Mouse (Mus musculus): Measurements from ENCODE around the gene Plk5. TPM values are rescaled to one million over a fixed set of nuclear protein-coding genes. Genes with fewer than 3 reads are reported as not detected.

Gene Plk5
- polyA plus RNA-seq, 1 experiment, result 24.9 TPM

DNA sequence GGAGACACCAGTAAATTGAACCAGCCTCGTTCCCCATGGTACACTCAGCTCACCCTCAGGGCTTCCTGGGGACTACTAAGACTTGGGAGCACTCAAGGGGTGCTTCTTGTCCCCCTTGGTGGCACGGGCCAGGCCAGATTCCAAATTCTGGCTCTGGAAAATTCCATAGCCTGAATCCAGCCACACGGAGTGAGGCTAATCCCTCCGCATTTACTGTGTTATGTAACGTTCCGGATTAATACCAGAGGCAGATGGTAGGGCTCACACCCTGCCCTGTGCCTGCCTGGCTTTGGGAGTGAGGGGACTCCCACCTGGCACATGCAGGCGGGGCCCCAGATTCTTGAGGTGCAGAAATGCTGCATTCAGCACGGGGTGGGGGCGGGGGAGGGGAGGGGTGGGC is 828 bp upstream of the Plk5 start:
- no peak for DNase-seq (ENCODE audit: extremely low spot score in 1 of 2, low spot score in 1 of 2)

DNA sequence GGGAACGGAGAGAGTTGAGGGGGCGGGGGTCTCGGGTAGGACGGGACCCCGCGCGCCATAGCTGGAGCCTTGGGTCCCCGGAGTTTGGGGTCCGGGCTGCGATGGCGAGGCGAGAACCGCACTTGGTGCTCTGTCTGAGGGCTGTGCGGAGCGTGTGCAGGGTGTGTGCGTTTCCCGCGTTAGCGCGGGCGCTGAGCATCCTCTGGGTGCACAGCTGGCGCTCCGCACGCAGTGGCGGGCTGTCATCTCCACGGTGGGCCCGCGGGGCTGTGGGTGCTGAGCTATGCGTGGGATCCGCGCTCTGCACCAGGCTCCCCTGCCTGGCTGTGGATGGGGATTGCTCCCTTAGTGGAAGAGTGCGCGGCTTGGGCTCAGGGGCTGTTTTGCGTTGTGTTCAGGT is 478 bp downstream of the Plk5 start:
- DNase-seq (ENCODE audit: extremely low spot score in 1 of 2, low spot score in 1 of 2), result no peak

DNA sequence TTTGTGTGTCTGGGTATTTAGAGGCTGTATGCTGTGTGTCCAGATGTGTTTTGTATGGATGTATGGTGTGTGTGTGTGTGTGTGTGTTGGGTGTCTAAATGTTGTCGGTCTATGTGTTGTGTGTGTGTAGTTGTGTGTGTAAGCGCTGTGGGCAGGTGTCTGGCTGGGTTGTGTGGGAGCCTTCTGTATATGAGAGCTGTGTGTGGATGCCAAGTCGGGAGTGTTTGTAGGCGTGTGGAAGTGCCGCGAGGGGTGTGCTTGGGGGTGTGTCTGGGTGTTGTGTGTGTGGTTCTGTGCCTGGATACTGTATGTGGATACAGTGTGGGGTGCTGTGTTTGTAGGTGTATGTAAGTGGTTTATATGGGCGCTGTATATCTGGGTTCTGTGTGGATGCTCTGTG is 1.1 kb downstream of the Plk5 start:
- DNase-seq (ENCODE audit: extremely low spot score in 1 of 2, low spot score in 1 of 2), result no peak

DNA sequence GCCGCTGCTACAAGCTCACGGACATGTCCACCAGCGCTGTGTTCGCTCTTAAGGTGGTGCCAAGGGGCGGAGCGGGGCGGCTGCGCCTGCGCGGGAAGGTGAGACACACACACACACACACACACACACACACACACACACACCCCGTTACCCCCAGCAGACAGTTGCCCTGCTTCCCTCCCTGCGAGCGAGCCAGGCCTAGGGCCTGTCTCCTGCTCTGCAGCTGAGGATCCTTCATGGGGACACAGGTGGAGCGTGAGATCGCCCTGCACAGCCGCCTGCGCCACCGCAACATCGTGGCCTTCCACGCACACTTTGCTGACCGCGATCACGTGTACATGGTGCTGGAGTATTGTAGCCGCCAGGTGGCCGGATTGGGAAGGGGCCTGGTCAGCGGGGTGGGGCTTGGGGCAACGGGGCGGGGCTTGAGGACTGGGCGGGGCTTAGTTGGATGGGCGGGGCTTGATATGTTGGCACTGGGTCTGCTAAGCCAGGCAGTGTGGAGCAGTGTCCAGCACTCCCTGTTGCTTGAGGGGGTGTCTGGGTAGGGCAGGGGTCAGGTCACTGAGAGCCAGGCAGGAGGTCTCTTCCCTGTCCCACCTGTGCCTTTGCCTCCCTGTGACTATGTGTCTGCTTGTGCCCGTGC is 1.9 kb downstream of the Plk5 start:
- no peak for DNase-seq (ENCODE audit: extremely low spot score in 1 of 2, low spot score in 1 of 2)

DNA sequence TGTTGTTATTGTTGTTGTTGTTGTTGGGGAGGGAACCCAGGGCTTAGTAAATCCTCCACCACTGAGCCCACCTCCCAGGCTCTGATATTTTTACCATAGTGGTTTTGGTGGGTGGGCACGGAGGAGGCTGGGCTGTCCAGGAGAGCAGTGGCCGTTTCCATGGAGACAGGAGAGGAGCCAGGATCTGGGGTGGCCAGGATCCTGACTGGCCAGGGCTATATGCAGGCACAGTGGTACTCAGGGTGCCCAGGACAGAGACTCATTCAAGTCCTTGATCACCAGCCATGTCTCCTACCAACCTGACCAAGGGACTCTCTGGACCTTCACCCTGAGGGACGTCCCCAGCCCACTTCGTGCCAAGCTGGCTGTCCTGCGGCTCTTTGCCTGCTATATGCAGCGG is 7.5 kb downstream of the Plk5 start:
- no peak for DNase-seq (ENCODE audit: extremely low spot score in 1 of 2, low spot score in 1 of 2)

DNA sequence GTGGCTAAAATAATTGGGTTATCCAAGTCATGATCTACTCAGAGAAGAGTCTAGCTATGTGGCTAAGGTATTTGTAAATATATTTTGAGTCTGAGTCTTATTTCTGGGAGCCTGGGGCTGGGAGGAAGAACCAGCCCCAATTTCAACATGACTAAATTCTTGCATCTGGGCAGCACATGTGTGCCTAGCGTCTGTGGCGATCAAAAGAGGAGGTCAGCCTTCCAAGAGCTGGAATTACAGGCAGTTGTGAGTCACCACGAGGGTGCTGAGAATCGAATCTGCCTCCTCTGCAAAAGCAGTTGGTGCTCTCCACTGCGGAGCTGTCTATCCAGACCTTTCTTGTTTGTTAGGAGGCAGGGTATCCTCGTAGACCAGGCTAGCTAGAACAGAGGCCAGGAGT is 9.5 kb downstream of the Plk5 start:
- DNase-seq (ENCODE audit: extremely low spot score in 1 of 2, low spot score in 1 of 2), result no peak

DNA sequence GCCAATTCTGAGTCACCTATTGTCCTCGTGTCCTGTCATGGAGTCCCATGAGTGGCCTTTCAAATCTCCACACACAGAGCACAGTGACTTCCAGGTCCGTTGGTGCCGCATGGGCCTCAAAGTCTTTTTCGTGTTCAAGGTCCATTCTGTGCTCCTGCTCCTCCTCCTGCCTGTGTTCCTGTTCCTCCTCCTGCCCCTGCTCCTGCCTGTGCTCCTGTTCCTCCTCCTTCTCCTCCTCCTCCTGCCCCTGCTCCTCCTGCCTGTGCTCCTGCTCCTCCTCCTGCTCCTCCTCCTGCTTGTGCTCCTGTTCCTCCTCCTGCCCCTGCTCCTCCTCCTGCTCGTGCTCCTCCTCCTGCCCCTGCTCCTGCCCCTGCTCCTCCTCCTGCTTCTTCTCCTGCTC is 11.7 kb downstream of the Plk5 start:
- no peak for DNase-seq (ENCODE audit: extremely low spot score in 1 of 2, low spot score in 1 of 2)

DNA sequence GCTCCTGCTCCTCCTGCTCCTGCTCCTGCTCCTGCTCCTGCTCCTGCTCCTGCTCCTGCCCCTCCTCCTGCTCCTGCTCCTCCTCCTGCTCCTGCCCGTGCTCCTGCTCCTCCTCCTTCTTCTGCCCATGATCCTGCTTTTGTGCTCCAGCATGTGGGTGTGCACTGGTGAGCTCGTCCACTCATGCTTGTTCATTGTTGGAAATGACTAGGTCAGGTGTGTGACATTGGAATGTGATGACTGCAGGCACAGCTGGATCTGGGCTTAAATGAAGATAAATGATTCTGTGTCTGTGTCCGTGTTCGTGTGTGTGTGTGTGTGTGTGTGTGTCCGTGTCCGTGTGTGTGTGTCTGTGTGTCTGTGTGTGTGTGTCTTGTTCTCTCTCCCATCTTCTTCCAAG is 12.1 kb downstream of the Plk5 start:
- DNase-seq (ENCODE audit: extremely low spot score in 1 of 2, low spot score in 1 of 2), result no peak

DNA sequence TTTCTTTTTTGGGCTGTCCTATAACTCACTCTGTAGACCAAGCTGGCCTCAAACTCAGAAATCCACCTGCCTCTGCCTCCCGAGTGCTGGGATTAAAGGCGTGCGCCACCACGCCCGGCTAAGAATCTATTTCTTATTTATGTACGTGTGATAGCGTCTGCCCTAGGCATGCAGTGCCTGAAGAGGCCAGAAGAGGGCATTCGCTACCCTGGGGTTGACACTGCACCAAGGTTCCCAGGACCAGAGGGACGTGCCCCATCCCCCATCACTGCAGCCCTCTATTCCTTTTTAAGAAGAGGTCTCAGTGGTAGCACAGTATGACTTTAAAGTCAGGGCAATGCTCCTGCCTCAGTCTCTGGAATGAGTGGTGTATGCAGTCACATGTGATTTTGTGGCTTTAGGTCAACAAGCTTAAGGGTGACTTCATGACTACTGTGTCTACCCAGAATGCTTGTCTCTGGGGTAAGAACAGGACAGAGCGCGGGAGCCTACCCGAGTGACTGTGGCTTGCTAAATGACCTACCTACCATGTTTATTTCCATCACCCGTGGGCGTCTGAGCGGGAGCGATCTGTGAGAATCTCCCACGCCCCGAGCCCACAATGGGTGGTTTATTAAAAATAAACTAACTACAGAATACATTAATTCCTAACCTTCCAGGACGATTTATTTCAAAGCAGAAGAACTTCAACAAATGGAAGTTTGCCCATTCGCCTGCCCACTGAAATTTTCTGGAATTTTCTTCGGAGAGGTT is 13.9 kb downstream of the Plk5 start:
- DNase-seq (ENCODE audit: extremely low spot score in 1 of 2, low spot score in 1 of 2), result peak in 1 of 2 experiments; percentile 70

DNA sequence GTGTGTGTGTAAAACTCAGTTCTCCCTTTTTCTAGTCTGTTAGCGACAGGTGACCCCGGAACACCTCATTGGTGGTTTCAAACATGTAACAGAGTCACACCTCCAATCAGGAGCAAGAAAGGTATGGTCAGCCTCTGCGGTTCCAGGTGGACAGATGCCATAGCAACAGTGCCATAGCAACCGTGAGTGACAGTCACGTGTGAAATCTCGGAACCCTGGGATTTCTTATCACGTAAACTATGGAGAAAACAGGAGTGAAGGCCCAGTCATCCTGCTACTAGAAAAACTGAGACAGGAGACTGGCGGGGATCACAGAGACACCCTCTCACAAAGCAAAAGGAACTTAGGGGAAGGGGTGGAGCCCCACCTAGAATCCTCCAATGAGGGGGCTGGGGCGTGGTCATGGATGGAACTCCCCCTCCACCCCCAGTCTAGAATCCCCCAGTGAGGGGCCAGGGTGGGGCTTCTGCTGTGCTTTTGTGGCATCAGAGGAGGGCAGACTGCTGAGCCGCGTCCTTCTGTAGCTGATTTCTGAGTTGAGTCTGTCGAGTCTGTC is 15.2 kb downstream of the Plk5 start:
- DNase-seq (ENCODE audit: extremely low spot score in 1 of 2, low spot score in 1 of 2), result no peak

DNA sequence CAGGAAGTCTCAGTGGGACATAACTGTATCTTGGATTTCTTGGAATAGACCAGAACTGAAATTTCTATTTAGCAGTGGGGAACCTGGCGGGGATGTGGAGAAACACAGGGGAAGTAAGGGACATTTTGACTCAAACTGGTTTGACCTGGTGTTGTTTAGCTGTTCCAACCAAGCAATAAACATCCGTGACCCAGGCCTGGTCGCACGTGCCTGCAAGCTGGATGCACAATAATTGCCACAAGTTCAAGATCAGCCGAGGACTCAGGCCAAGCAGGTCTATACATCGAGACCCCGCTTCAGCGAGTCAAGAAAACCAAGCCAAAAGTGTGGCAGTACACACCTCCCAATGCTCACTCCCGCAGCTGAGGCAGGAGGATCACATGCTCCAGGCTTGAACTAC is 15.7 kb downstream of the Plk5 start:
- no peak for DNase-seq (ENCODE audit: extremely low spot score in 1 of 2, low spot score in 1 of 2)

DNA sequence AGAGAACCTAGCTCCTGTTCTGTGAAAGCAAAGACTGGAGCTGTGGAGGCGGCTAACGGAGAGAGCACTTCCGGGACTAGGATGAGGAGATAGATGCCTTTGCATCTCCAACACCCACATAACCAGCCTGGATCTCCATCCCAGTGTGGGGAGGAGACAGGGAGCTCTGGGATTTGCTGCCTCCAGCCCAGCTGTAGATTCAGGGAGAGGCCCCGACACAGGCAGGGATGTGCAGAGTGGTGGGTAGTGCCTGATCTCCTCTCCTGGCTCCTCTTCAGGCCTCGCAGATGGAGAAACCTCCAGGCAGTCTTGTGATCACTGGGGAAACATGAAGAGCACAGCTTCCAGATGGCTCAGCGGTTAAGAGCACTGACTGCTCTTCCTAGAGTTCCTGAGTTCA is 16.4 kb downstream of the Plk5 start:
- DNase-seq (ENCODE audit: extremely low spot score in 1 of 2, low spot score in 1 of 2), result no peak

DNA sequence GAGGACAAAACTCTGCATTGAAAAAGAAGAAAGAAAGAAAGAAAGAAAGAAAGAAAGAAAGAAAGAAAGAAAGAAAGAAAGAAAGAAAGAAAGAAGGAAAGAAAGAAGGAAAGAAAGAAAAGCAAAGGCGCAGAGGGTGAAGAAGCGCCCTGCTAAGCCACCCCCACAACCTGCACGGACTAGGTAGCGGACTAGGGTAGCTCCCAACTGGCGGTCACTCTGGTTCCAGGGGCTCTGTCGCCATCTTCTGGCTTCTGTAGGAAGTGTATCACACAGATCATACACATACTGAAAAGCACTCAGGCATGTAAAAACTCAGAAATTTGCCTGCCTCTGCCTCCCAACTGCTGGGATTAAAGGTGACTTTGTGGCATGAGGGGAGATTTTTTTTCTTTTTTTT is 17.8 kb downstream of the Plk5 start:
- peak in 1 of 2 experiments; percentile 90 for DNase-seq (ENCODE audit: extremely low spot score in 1 of 2, low spot score in 1 of 2)

DNA sequence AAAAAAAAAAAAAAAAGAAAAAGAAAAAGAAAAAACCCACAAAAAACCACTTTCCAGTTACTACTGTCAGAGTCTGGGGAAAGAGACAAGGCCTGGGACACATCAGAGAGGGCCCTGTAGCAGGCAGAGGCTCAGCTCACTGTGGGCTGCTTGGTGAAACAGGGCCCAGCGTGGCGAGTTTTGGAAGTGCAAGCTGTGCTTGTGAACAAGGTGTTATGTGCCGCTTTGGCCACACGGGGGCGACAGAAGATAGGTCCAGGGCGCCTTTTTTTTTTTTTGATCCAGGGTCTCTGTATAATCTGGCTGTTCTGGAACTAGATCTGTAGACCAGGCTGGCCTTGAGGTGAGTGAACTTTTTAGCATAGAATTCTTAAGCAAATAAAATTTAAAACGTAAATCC is 19.9 kb downstream of the Plk5 start:
- DNase-seq (ENCODE audit: extremely low spot score in 1 of 2, low spot score in 1 of 2), result peak; percentile 78 to 97

DNA sequence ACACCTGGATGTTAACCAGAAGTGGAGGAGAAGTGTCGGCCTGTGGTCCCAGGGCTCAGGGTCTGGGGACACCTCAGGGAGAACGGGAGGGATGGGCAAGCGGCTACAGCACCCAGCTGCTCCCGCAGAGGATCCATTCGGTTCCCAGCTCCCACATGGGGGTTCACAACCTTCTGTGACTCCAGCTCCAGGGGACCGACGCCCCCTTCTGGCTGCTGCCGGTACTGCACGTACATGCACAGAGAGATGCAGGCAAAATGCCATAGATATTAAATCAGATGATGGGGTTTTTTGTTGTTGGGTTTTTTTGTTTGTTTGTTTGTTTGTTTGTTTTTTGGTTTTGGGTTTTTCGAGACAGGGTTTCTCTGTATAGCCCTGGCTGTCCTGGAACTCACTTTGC is 21.5 kb downstream of the Plk5 start:
- DNase-seq (ENCODE audit: extremely low spot score in 1 of 2, low spot score in 1 of 2), result no peak

DNA sequence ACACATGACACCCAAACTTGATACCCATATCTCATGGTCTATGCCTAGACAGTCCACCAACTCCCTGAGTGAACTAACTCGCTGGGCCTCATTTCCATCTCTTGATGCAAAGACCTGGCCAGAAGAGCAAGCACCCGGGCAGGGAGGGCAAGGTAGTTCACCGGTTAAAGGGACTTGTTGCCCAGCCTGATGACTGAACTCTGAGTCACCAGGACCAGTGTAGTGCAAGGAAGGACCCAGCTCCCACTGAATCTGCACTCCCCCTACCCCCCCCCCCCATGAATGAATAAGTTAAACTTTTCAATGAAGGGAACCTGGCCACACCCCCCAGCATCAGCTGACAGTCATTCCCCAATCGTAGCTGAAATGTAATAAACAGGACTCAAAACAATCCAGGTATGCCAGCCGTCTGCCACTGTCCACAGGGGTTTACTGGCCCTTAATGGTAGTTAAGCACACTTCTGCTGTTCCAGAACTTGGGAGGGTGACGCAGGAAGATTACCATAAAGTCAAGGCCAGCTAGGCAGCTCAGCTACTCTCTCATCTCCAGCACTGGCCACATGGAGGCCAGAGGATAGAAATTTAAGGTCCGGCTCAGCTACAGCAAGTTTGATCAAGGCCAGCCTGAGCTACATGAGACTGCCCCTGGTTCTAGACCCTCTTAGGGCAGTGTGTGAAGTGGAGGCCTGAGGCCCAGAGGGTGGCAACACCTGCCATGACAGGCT is 26.5 kb downstream of the Plk5 start:
- DNase-seq (ENCODE audit: extremely low spot score in 1 of 2, low spot score in 1 of 2), result no peak

DNA sequence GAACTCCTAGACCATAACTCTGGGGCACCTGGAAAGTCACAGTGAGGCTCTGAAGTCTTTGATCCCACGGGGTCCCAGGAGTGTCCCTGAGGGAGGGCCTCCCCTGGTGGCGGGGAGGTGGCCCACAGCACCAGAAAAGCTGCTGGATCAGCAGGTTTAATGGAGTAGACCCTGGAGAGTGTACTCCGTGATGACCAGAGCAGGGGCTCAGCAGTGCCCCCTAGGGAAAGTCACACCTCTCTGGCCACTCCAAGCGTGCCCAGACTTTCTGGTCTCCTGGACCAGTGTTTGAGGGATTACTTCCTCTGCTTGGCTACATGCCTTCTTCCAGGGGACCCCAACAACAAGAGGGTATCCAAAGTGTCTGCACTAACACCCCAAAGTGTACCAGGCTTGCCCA is 27.2 kb downstream of the Plk5 start:
- no peak for DNase-seq (ENCODE audit: extremely low spot score in 1 of 2, low spot score in 1 of 2)

DNA sequence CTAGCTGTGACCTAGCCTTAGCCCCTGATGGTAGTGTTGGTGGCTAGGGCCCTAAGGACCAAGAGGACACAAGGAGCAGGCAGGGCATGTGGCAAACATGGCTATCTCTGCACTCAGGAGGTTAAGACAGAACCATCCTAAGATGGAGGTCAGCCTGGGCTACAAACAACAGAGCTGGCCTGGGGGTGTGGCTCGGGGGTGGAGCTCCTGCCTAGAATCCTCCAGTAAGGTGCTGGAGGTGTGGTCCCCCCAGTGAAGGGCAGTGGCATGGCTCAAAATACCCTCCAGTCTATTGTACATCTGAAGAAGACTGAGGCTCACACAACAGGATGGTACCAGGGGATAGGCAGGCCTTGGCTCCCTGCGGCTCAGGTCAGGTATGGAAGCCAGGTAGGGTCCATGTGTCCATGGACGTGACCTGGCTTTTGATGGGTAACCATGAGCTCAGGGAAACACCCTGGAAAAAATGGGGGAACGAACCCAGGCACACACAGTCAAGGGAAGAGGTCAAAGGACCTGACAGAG is 27.9 kb downstream of the Plk5 start:
- DNase-seq (ENCODE audit: extremely low spot score in 1 of 2, low spot score in 1 of 2), result no peak

DNA sequence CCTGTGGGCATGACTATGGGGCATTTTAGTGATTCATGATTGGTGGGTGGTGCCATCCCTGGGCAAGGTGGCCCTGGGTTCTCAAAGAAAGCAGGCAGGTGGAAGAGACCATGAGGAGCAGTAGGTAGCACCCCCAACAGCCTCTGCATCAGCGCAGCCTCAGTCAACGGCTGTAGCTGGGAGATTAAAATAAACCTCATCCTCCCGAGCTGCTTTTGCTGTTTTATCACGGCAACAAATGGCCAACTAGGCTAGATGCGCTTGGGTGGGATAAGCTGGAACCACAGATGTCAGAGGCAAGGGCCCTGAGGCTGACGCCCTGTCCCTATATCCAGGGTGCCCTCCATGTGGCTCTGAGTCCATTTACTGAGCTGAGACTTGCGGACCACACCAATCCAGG is 28.4 kb downstream of the Plk5 start:
- DNase-seq (ENCODE audit: extremely low spot score in 1 of 2, low spot score in 1 of 2), result no peak

DNA sequence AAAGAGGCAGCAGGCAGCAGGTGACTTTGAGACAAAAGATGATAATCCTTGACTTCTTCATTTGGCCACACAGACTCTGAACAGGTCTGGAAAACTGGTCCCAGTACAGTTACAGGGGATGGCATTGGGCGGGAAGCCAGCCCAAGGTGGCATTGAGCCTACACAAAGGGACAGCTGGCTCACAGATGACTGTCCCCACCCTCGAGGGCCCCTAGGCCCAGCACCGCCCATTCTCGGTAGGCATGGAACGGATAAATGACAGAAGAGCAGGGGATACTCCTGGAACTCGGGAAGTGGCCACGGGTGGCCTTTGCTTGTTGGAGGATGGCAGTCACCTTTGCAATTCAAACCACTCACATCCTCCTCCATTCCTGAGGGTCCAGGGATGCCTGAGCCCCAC is 29.1 kb downstream of the Plk5 start:
- DNase-seq (ENCODE audit: extremely low spot score in 1 of 2, low spot score in 1 of 2), result no peak
